Mouse (Mus musculus) urinary bladder, adult 18-20 months (tissue): ENCODE results near the gene Fam213b.

ENCODE experiments used
- DNase-seq, 2 experiments: peaks; one replicate each; pipeline ENCODE4 v3.0.0; 2022; ENCODE audit warnings: low spot score in 2 of 2, mixed read lengths in 2 of 2

Gene Fam213b

DNA sequence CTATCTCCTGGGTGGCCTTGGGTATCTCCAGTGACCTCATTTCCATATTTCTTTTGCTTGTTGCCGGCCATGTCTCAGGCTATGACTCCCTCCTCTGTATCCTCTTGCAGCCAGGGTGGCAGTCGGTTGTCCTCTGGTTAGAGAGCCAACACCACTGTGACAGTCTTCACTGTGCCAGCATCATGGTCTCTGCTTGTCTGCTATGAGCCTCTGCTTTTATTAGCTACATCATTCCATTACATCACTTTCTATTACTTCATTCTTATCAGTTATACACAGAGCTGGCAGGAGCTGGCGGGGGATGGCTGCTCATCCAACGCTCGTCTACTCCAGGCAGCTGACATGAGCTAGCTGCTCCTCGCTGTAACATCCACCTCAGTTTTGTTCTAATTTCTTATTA, 18.2 kb downstream of the Fam213b start:
- no peak for DNase-seq

DNA sequence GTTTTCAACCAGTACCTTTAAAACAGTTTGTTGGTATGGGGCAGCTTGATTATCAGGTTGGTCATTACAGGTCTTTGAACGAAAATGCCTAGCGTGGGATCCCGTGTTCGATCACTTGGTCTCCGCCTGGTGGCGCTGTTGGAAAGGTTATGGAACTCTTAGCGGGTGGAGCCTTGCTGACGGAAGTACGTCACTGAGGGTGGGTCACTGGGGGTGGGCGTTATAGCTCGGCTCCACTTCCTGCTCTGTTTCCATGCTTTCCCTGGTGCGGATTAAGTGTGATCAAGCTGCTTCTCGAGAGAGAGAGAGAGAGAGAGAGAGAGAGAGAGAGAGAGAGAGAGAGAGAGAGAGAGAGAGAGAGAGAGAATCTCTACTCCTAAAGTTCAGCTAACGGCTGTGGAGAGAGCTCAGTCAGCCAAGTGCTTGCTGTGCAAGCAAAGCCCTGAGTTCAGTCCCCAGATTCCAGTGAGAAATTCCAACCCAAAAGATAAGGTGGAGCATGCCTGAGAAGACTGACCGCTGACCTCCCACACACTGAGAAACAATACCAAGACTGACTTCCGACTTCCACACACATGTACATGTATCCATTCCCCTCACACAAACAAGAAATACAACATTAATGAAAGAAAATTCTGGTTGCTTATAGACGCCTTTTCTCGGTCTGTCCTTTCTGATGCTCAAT, 20.9 kb downstream of the Fam213b start:
- DNase-seq = peak; percentile 81 to 83

DNA sequence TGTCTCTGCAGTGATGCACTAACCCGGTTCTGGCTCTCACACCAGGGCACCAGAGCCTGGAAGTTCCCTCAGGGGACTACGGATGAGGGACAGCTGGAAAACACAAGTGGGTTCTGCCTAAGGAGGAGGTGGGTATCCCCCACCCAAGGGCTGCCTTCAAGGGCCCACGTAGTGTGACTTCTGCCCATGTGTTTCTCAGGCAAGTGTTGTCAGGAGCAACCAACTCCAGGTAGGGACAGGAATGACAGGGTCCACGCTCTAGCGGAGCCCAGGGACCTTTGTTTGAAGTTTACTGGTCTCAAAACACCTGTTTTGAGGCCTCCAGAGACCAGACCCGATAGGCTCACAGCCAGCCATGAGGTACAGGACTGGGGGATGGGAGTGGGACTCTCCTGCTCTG, 25.7 kb downstream of the Fam213b start:
- DNase-seq = no peak

DNA sequence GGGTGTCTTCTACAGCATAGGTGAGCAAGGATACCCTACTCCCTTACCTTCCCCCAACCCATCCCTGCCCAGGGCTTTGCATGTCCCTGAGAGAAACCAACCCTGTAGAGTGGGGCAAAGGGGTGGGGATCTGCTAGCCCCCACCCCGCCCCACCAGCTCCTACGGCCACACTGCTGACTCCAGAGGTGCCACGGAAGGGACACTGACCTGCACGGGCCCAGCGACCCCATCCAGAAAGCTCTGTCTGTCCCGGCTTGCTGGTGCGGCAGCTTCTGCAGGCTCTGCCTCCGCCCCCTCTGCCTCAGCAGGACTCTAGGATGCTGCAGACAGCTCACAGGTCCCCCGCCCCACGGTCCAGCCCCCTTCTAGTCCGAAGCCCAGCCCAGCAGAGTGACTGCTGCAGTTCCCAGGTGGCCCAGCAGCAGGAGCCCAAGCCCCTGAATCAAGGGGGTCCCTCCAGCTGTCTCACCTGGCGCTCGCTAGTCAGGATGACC, 27.1 kb downstream of the Fam213b start:
- DNase-seq = no peak

DNA sequence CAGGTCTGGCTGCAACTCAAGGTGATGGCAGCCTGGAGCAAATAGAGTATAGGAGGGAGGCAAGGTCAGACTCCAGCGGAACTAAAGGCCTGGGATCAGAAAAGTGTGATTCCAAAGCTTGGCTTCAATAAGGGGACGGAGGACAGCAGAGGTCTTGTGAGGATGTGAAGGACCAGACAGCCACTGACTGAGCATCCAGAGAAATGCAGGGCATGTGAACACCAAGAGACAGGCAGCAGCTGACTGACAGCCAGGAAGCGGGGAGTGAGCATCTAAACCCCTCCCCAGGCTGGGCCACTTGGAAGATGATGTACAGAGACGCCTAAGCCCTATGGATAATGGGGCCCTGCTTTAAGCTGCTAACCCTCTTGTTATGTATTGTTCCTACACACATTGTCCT, 28.2 kb downstream of the Fam213b start:
- DNase-seq = no peak

DNA sequence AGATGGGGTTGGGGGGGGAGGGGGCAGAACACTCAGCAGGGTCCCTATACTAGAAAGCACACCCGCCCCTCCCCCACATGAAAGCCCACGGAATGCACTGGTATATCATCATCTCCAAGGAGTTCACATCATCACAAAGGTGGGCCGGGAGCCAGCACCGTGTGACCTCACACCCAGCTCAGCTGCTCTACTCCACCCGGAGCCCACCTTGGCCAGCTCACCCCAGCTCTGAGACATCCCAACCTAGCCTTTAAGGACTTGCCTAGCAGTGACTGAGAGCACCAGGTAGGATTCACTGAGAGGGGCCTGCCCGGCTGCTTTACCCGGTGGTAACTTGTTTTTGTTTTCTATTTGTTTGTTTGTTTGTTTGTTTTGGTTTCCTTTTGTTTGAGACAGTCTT, 29.5 kb downstream of the Fam213b start, which contains the start of gene Mmel1:
Gene Mmel1, plus strand, starts transcription at position 146 of the 400 bp plus-strand sequence.
- no peak for DNase-seq

DNA sequence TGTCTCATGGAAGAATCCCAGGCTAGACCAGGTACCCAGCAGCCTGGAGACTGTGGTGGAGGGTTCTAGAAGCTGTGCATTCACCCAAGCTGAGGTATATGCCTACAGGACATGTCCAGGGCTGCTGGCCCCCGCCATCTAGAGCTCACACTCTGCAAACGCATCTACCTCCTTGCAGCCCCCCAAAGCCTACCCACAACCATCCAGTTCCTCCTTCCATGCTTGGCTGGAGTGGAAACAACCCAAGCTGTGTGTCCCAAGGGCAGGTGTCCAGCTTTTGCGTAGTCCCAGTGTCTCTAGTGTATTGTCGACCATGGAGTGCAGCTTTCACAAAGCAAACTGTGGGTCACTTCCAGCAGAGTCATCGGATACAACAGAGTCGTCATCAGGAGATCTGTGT, 31.7 kb downstream of the Fam213b start:
- no peak for DNase-seq

DNA sequence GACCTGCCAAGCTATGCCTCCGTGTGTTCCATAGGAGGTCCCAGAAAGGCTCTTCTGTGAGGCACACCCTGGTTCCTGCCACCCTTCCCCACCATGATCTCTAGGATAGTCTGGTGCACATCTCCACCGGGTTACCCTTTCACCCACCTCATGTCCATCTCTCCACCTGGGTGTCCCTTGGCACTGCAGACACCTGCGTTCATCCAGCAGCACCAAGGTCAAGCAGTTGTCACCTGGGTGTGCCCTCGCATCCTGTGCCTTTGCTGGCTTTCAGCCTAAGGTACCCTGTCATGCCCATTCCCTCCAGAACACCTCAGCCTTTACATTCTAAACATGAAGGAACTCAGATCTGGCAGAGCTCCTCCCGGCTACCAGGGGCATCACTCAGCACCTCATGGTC, 32.5 kb downstream of the Fam213b start:
- DNase-seq = no peak

DNA sequence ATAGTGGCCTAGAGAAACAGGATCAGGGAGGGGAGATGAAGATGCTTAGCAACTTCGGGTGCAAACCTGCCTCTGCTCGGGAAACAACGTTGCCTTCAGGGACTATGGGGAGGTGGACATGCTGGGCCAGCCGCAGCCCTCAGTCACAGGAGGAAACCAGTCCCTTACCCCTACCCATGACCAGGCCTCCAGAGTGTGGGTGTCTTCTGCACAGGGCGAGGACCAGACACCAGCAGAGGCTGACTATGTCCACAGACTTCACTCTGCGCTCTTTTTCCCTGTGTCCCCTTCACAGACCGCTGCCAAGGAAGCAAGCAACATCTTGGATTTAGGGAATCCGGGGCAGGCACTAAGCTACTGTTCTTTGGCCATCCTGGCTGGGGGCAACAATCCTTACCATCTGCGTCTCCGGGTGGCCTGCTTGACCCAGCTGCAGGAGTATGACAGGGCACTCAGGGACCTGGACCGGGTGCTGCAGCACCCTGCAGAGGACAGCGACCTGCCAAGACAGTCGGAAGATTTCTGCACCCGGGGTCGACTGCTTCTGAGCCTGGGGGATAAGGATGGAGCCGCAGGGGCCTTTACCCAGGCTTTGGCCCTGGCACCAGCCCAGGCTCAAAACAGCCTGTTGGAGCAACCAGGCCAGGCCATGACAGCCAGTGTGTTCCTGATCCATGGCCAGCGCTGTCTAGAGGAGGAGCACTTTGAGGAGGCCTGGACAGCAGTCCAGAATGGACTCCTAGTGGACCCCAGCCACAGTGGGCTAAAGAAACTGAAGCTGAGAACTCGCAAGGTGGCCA, 33.8 kb downstream of the Fam213b start:
- no peak for DNase-seq

DNA sequence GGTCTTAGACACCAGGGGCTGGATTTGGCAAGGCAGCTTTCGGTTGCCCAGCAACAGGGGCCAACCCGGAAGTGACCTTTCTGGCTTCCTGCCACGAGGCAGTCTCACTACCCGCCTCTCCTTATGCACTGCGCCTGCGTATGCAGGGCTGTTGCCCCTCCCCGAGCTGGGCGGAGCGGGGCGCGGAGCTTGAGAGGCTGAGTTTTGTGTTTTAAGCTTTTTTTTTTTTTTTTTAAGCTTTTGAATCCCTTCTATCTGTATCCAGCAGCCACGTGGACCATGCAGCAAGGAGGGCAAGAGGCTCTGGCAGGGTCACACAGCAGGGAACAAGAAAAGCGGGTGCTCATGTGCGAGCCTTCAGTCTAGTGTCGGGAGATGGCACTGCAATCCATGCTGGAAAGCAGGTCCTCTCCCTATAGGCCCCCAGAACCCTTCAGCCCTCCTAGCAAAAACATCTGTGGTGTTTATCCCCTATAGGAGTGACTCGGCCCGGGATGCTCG, 34.6 kb downstream of the Fam213b start:
- DNase-seq = peak; percentile 81 to 82

DNA sequence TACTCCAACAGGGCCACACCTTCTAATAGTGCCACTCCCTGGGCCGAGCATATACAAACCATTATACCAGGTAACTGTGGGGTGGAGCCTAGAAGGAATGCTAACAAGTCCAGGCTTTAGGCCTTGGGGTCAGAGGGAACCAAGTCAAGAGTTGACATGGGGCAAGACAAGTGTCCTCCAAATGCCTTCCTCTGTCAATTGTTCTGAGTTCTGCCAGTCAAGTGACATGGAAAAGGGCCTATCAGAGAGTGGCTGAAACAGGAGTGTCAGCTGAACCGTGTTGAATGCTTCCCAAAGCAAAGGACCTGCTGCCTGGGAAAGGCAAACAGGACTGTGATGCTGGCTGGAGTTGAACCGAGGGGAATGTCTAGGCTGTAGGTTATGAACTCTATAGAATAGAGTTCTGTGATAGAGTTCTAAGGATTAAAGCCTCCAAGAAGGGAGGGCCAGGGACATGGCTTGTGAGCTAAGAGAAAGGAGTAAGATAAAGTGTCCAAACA, 35.4 kb downstream of the Fam213b start:
- no peak for DNase-seq

DNA sequence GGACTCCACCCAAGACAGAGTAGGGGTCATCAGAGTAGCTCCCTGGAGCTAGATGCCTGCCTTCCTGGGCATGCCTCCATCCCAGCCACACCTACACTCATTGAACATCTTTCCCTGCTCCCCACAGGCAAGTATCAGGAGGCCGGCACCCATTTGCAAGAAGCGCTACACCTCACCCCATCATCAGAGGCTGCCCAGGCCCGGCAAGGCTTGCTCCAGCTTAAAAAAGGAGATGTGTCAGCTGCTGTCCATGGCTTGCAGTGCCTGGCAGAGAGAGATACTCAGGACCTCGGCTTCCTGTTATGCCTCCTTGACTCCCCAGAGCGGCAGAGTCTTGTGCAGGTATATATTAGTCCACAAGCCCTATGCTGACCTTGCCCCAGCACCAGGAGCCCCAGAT, 37.0 kb downstream of the Fam213b start:
- no peak for DNase-seq

DNA sequence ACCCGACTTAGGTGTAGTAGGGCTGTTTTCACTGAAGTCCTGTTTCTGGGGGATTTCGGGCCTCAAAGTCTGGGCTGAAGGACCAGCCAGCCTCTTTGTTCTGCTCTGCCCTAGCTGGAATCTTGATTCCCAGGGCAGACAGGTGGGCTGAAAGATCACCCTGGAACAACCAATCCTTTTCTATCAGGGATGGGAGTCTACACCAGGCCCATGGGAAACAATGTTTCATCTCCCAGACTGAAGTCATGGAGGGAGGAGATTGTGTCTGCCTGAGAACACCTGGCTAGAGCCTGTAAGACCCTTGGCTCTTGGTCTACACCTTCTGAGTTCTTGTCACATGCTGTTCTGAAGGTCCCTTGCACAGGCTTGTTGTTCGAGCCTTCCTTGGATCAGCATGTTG, 40.3 kb downstream of the Fam213b start:
- DNase-seq = no peak

DNA sequence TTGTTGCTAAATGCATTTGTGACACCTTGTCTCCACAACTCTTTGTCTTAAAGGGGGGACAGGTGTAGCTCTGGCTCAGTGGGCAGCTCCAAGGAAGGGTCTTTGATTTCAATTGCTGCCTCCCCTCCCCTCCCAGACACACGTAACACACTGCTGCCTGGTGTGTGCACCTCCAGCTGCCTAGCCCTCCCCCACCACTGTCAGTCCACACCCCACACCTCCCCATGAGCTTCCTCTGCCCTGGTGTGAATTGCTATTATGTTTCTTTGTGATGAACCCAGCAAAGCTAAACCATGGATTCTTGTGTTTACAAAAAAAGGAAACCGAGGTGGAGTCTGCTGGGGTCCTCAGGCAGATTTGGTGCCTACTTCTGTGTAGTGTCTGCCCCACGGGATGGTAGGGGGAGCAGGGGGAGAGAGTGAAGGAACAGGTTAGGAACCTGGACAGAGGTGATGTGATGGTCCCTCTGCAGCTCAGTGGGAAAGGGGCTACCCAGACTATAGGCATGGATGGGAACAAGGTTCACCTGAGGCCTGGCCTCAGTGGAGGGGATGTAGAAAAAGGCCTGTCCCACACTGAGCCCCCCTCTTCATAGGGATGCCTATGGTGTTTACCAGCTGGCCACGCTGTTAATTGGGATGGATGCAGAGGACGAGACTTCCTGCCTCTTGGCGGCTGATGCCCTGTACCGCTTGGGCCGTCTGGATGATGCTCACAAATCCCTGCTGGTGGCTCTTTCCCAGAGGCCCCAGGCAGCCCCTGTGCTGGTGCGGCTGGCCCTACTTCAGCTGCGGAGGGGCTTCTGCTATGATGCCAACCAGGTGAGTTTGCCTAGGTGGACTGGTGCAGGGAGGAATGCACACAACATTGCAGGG, 41.3 kb downstream of the Fam213b start:
- no peak for DNase-seq

DNA sequence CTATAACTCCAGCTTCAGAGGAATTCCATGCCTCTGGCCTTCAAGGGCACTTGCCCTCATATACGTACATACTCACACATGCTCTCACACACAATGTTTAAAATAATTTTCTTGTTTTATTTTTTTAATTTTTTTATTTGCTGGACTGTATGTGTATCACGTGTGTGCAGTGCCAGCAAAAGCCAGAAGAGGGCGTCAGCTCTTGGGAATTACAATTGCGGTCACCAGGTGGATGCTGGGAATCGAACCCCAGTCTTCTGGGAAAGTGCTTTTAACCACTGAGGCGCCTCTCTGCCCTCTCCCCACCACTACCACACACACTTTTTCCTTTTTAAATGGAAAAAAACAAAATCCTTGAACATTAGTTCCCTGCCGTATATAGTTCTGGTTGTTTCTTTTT, 42.1 kb downstream of the Fam213b start:
- DNase-seq = no peak

DNA sequence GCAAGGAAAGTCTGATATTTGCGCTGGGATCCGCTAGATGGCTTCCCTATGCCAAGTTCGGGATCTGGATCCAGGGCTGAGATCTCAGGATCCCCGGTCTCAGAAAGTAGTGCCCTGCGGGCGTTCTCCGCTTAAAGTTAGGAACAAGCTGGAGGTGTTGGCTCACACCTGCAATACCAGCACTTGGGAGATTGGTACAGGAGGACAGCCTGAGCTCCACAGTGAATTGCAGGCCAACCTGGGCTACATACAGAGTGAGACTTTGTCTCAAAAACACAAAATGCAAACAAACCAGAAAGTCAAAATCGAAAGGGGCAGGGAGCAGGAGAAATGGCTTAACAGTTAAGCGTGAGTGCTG, 42.5 kb downstream of the Fam213b start:
- DNase-seq = no peak

DNA sequence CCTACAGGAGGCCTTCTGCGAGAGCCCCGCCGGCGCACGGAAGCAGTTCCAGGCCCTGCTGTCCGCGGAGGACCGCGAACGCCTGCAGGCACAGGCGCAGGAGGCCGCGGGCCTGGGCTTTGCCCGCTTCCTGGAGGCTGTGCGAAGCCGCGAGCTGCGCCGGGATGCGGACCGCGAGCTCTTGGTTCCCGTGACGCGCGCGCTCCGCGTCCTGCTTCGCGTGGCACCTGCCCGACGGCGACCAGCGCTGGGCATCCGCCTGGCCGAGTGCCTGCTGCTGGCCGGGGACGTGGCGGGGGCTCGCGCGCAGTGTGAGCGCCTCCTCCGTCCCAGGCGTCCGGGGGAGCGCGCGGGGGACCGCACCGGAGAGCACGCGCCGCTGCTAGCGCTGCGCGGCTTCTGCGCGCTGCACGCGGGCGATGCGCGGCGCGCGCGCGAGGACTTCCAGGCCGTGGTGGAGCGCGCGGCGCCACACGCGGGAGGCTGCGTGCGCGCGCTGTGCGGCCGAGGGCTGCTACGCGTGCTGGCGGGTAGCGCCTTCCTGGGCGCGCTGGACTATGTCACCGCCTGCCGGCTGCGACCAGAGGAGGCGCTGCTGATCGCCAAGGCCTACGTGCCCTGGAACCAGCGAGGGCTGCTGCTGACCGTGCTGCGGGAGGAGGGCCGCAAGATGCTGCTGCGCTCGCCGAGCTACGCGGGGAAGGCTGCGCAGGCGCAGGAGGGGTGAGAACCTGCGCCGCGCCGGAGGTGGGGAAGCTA, 43.0 kb downstream of the Fam213b start:
- peak; percentile 59 to 65 for DNase-seq

DNA sequence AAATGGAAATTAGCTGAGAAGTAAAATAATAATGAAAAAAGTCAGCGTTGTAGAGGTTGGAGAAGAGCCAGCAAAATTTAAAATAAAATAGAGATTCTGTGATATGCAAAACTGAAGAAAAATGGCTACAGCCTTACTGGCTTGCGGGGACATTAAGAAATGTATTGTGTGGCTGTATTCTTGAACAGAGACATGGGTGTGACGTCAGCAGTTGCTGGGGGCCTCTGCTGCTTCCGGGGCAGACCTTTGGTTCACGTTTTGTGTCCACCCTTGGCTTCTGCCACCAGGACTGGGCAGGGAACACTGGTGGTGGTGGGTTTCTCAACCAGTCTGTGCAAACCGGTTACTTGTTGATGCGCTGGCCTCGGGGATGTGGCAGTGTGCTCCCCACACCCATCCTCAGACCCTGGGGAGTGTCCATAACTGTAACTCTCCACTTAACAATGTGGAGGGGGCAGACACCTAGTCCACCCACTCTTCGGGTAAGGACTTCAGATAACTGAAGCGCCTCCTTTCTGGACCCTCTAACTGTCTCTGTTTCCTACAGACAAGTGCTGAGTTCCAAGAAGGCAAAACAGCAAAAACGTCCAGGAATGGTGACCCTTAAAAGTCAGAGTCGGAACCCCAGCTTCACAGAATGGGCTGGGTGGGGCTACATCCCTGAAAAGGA, 44.1 kb downstream of the Fam213b start:
- DNase-seq = no peak

DNA sequence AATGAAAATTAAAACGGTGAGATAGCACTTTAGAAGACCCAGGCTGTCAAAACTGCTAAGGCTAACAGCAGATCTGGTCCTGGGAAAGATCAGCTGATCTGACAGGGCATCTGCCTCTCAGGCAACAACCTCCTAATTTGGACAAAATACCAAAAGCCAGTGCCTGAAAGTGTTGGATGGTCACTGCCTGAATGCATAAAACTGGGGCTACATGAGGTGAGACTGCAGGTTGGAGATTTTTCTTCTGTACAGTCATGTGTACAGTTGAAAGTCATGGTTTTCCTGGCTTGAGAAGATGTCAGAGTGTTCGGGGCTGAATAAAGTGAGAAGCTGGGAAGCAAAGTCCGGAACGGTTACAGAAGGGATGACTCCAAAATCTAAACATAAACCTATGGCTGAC, 45.1 kb downstream of the Fam213b start:
- no peak for DNase-seq

DNA sequence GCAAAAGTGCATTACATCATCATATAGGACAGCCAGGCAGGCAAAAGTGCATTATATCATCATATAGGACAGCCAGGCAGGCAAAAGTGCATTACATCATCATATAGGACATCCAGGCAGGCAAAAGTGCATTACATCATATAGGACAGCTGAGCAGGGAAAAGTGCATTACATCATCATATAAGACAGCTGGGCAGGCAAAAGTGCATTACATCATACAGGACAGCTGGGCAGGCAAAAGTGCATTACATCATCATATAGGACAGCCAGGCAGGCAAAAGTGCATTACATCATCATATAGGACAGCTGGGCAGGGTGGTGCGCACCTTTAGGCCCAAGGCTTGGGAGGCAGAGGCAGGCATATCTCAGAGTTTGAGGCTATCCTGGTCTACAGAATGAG, 46.2 kb downstream of the Fam213b start:
- DNase-seq = no peak
